Mouse (Mus musculus) liver, postnatal 0 days (tissue): ENCODE measurements around the gene Pcbp1. TPM values are rescaled to one million over a fixed set of nuclear protein-coding genes. Genes with fewer than 3 reads are reported as not detected.
"Not testable (repeated sequence)": the region's sequence is repeated elsewhere in the genome, so short reads cannot be mapped to it uniquely, and the experiment has no call there.

ENCODE experiments used
- ATAC-seq: fragments of 200-750 bp; cut with Nextera tagmentation; 2 replicates; pipeline ENCODE4 v1.8.0; 2017; ENCODE audit warnings: mild to moderate bottlenecking, moderate library complexity
- DNase-seq: peaks from one replicate; pipeline ENCODE4 v3.0.0-alpha.2; 2016
- H3K27ac ChIP-seq: fragments of 300-500 bp; sonication (generic); 2 replicates; pipeline ENCODE4 v1.5.1; 2014; ENCODE audit warnings: antibody characterized with exemption, moderate library complexity, mild to moderate bottlenecking, low read depth
- H3K27me3 ChIP-seq: fragments of 300-500 bp; sonication (generic); 2 replicates; pipeline ENCODE4 v1.6.1; 2014; ENCODE audit warnings: low read length, control low read depth, mixed read lengths; ENCODE audit not compliant: insufficient read depth
- H3K36me3 ChIP-seq: fragments of 300-500 bp; sonication (generic); replicated peaks from 2 replicates; pipeline ENCODE4 v1.6.1; 2014; ENCODE audit warnings: mild to moderate bottlenecking, control low read depth, low read length, moderate library complexity, mixed read lengths; ENCODE audit not compliant: insufficient read depth
- H3K4me1 ChIP-seq: fragments of 300-500 bp; sonication (generic); 2 replicates; pipeline ENCODE4 v1.6.1; 2014; ENCODE audit warnings: antibody characterized with exemption, mild to moderate bottlenecking, control low read depth; ENCODE audit not compliant: insufficient read depth
- H3K4me2 ChIP-seq: fragments of 300-500 bp; sonication (generic); 2 replicates; pipeline ENCODE4 v1.6.1; 2014; ENCODE audit warnings: low read depth, mild to moderate bottlenecking, low read length, moderate library complexity, mixed read lengths
- H3K4me3 ChIP-seq: fragments of 300-500 bp; sonication (generic); 2 replicates; pipeline ENCODE4 v1.5.1; 2014; ENCODE audit warnings: low read depth, low read length
- H3K9ac ChIP-seq: fragments of 300-500 bp; sonication (generic); replicated peaks from 2 replicates; pipeline ENCODE4 v1.6.1; 2014; ENCODE audit warnings: mild to moderate bottlenecking, moderate library complexity
- H3K9me3 ChIP-seq: fragments of 300-500 bp; sonication (generic); 2 replicates; pipeline ENCODE4 v1.6.1; 2016; ENCODE audit warnings: mild to moderate bottlenecking, control low read depth, low read length, mixed read lengths
- CTCF ChIP-seq: sonication (generic); IDR thresholded peaks from 2 replicates; pipeline ENCODE4 v1.5.1; 2016; ENCODE audit warnings: antibody characterized with exemption, low read depth
- EP300 ChIP-seq: IDR thresholded peaks from 2 replicates; pipeline ENCODE4 v1.6.1; 2016; ENCODE audit warnings: antibody characterized with exemption, low read depth, mild to moderate bottlenecking
- WGBS: fragments of 180-500 bp; shearing (Covaris S2); extraction: QIAGEN DNeasy Blood & Tissue Kit; methylation state at CpG from one replicate; pipeline ENCODE4 v1.1.7; 2014; ENCODE audit not compliant: insufficient replicate concordance; 5-methylcytosine and 5-hydroxymethylcytosine counted together
- polyA plus RNA-seq: library from polyadenylated mRNA; unstranded; fragments of >200 nt; fragmentation: Nextera tagmentation; extraction: Ambion mirVana; gene quantifications from 2 replicates; pipeline ENCODE4 v1.2.1, GENCODE M21; 2015

Pcbp1 gene
- polyA plus RNA-seq, 1 experiment from 2014 or later: 206 TPM

DNA sequence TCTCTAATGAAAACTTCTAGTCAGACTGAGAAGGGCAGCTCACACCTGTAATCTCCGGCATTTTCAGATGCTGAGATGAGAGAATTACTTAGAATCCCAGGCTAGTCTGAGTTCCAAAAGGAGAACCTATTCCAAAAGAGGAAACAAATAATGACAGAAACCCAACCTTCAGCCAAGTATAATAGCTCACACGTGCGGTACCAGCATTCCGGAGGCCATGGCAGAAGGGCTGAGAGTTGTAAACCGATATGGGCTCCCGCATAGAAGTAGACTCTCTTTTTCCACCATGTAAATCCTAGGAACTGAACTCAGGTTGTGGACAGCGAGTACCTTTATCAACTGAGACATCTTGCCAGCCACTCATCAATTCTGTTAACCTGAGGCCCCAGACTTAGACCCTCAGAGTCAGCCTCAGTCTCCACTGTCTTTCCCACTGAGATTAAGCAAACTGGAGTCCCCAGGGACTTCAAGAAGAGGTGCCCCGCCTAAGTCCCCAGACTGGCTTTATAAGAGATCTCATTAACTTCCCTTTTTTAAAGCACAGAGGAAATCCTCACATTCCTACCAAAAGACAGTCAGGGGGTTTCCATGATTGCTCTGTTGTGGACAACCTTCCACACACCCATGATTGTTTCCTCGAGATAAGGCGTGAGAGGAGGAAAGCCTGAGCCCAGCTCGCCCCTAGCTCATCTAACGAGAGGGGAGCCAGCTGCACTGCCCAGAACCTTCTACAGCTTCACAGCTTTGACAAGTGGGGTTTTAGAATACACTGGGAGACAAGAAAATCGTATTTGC lies 32.5 kb downstream of the Pcbp1 start:
- Histone ChIP-seq H3K9me3 (no peaks in the 10 kb centered on the region), H3K4me1 (peaks cover 22% of the 10 kb centered on the region), H3K27me3 (no peaks in the 10 kb centered on the region), H3K36me3 (no peaks in the 10 kb centered on the region), H3K4me2 (0 out of 2 replicates have a peak overlapping the region, but pooled peaks have one; percentile 23), H3K27ac (0 out of 2 replicates have a peak overlapping the region, but pooled peaks have one; percentile 18), H3K4me3 (no peak overlapping the region), H3K9ac (no peak overlapping the region)
- ATAC-seq: no peak
- DNase-seq: no peak
- whole genome bisulfite sequencing: 35% methylated on average over 13 of the region's 13 CpGs
- TF ChIP-seq EP300 (no peak), CTCF (no peak)

GRCm38 (mm10) chr6:86490413-86490812 lies 35.7 kb downstream of the Pcbp1 start:
- ATAC-seq, H3K9ac ChIP-seq, DNase-seq, H3K27ac ChIP-seq, H3K4me2 ChIP-seq, H3K4me3 ChIP-seq, H3K9me3 ChIP-seq, H3K36me3 ChIP-seq, H3K27me3 ChIP-seq: not testable (repeated sequence)
- H3K4me1 ChIP-seq: peaks cover 32% of the 10 kb centered on the region
- 85% methylated on average over 8 of the region's 8 CpGs for WGBS

- no peak overlapping the region for H3K4me3 ChIP-seq
- WGBS: 73% methylated on average over 2 of the region's 2 CpGs
- TF ChIP-seq CTCF: no peak
- TF ChIP-seq EP300: no peak
- H3K4me1 ChIP-seq: peaks cover 31% of the 10 kb centered on the region
- H3K9ac ChIP-seq: no peak overlapping the region
- no peak overlapping the region for H3K4me2 ChIP-seq
- no peaks in the 10 kb centered on the region for H3K36me3 ChIP-seq
- 0 out of 2 replicates have a peak overlapping the region, but pooled peaks have one; percentile 22 for H3K27ac ChIP-seq
- H3K27me3 ChIP-seq: no peaks in the 10 kb centered on the region
- DNase-seq: no peak
- ATAC-seq: no peak
- no peaks in the 10 kb centered on the region for H3K9me3 ChIP-seq
Measured at GRCm38 (mm10) chr6:86489945-86490344, 36.2 kb downstream of the Pcbp1 start.

DNA sequence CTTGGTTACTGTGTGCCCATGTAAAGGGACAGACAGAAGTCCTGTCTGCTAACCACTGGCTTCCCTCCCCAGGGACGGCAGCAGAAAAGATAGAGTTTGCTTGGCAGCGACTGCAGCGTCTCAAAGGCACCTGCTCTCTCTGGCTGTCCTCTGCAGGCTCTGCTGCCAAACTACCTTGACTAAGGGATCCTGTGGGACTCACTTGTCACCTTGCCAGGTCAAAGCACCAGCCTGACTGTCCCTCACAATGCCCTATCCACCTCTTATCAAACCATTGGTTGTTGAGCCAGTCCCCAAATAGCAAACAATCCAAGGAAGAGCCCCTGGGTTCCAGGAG lies 38.0 kb downstream of the Pcbp1 start:
- ATAC-seq: no peak
- TF ChIP-seq EP300: no peak
- no peak for TF ChIP-seq CTCF
- no peaks in the 10 kb centered on the region for H3K27me3 ChIP-seq
- peaks cover 22% of the 10 kb centered on the region for H3K4me1 ChIP-seq
- H3K4me3 ChIP-seq: peak overlapping the region; percentile 13
- peak overlapping the region; percentile 68 for H3K4me2 ChIP-seq
- H3K9ac ChIP-seq: peak overlapping the region; percentile 52
- peak overlapping the region; percentile 95 for H3K27ac ChIP-seq
- DNase-seq: peak; percentile 21
- no peaks in the 10 kb centered on the region for H3K9me3 ChIP-seq
- no peaks in the 10 kb centered on the region for H3K36me3 ChIP-seq
- WGBS: 38% methylated on average over 3 of the region's 3 CpGs

- H3K4me2 ChIP-seq: peak overlapping the region; percentile 68
- 4% methylated on average over 24 of the region's 24 CpGs for WGBS
- H3K36me3 ChIP-seq: no peaks in the 10 kb centered on the region
- peak; percentile 89 for ATAC-seq
- peak overlapping the region; percentile 95 for H3K27ac ChIP-seq
- H3K27me3 ChIP-seq: no peaks in the 10 kb centered on the region
- H3K9me3 ChIP-seq: no peaks in the 10 kb centered on the region
- peak; percentile 84 for DNase-seq
- peak overlapping the region; percentile 52 for H3K9ac ChIP-seq
- peak; percentile 11; the same call in 1 of the 2 replicates for TF ChIP-seq EP300
- peak; percentile 52 for TF ChIP-seq CTCF
- H3K4me1 ChIP-seq: peaks cover 22% of the 10 kb centered on the region
- H3K4me3 ChIP-seq: peak overlapping the region; percentile 13
Measured at GRCm38 (mm10) chr6:86487358-86488148, 38.6 kb downstream of the Pcbp1 start.

DNA sequence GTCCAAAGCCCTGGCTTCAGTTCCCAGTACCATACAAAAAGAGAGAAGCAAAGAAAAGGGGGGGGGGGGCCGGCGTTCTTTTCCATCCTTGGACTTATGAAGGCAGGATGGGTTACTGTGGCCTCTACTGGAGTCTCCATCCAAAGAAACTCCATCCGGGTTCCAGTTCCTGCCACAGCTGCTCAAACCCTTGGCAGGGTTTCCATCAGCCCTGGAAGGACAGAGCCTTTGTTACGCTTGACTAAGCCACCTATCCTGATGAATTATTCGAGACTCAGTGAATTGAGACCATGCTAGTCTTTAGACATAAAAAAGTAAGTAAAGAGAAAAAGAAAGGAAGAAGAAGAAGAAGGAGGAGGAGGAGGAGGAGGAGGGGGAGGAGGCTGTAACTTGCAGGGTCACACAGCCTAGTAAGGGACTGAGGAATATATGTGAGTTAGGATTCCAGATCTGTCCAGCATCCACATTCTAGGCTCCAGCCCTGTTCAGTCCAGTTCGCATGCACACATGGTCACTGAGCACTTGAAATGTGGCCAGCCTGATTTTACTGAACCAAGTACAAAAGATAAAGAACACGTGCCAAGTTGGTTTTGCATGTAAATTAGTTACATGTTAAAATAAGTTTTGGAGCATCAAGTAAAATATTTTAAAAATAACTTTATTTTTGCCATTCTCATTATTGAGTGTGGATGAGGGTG lies 40.0 kb downstream of the Pcbp1 start:
- DNase-seq (no peak), ATAC-seq (no peak)
- H3K36me3 ChIP-seq: no peaks in the 10 kb centered on the region
- no peak overlapping the region for H3K4me2 ChIP-seq
- H3K4me3 ChIP-seq: no peak overlapping the region
- no peaks in the 10 kb centered on the region for H3K27me3 ChIP-seq
- no peak for TF ChIP-seq EP300
- TF ChIP-seq CTCF: no peak
- H3K4me1 ChIP-seq: peaks cover 28% of the 10 kb centered on the region
- no peak overlapping the region for H3K9ac ChIP-seq
- 78% methylated on average over 7 of the region's 7 CpGs for WGBS
- H3K27ac ChIP-seq: no peak overlapping the region
- H3K9me3 ChIP-seq: no peaks in the 10 kb centered on the region
